Mouse (Mus musculus) kidney, postnatal 14 days (tissue): ENCODE measurements around the gene Tcfl5.
A peak's percentile ranks its signal among the peaks of the same experiment; 100 is the strongest.

Experiments used
- DNase-seq: peaks from one replicate; pipeline ENCODE4 v3.0.0; 2022; ENCODE audit warnings: mixed read lengths

The Tcfl5 gene

DNA sequence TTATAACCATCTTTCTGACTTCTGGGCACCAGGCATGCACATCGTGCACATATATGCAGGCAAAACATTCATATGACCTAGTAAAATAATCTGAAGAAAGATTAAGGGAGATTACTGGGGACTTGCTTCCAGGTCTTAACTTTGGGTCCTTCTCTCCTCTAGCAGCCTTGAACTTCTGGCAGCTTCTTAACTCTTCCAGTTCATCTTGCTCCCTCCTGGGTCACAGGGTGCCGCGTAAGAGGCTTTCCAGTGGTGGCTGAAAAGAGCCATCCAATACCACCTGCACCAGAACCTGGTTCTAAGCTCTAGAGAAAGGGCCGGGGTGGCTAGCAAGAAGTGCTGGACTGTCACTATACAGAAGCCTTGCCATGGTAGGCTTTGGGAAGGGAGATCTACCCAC lies 45.0 kb downstream of the Tcfl5 start, which contains the start of gene Col9a3:
TSS of gene Col9a3 (plus strand) at position 301 of the 400 bp plus-strand sequence.
- DNase-seq = no peak

DNA sequence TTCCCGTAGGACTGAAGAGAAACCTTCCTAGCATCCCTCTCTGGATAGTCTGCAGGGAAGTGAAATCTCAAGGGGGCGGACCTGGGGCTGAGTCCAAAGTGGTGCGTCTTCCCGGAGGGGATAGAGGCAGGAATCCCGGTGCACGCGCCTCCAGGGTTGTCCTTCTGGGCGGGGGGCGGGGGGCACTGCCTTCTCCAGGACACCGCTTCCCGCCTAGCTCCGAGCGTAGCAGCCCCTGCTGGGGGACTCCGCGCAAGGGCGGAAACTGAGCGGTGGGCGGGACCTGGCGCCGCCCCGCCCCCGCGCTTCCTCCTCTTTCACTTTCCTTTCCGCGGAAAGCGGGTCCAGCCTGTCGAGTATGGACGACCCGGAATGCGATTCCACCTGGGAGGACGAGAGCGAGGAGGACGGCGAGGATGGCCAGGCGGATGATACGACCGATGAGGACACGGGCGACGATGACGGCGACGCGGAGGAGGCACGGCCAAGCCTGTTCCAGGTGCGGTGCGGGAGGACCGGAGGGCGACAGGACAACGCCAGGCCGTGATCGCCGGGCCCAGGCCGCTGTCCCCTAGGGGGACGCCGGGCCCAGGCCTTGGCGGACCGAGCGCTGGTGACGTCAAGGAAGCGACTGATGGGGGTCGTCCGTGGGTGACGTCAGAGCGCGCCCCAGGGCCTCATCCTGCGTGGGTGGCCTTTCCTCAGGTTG lies 53.2 kb downstream of the Tcfl5 start, which contains the start of gene Ogfr:
TSS of gene Ogfr (plus strand) at position 123 of the 709 bp plus-strand sequence.
- peak; percentile 90 for DNase-seq

DNA sequence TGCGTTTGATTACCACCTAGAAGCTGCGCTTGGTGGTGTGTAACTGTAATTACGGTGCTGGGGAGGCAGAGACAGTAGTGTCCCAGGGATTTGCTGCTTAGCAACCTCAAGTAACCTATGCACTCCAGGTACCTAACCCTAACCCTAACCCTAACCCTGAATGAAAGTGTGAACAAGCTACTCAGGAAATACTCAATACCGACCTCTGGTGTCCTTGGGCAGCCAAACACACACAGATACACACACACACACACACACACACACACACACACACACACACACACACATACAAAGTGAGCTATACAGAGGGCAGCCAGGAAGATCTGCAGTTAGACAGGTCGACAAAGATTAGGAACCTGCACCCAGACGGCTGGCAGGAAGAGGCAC lies 53.8 kb downstream of the Tcfl5 start:
- no peak for DNase-seq

DNA sequence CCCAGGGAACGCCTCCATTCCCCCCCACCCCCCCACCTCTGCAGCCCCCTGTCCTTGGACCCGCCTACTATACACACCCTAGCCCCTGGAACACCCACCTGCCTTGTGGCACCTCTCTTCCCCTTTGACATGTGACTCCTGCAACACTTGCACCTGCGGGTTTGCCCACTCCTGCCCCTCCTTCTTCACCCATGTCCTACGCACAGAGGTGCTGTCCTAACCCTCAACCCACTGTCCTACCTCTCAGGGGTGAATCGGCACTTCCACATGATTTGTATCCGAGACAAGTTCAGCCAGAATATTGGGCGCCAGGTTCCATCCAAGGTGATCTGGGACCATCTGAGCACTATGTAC lies 59.4 kb downstream of the Tcfl5 start:
- peak; percentile 20 for DNase-seq

DNA sequence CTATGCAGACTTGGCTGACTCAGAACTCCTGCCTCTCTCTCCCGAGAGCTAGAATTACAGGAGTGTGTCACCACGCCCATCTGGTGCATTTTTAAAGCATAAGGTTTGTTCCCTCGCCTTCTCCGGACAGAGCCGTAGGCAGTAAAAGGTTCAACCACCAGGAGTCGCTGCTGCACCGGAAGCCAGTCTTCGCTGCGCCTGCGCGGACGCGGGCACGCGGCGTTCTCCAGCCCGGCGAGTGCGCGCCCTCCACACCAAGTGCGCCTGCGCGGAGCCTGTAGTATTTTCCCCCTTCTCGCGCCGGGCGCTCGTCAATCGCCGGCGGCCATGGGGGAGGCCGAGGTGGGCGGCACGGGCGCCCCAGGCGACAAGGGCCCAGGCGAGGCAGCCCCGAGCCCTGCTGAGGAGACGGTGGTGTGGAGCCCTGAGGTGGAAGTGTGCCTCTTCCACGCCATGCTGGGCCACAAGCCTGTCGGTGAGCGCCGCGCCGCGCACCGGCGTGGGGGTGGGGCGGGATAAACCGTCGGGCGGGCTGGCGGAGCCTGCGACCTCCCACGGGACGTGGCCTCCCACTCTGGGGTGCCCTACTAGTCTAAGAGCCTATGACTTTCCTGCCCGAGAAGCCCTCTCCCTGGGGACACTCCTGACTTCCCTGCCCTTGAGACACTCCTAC lies 59.9 kb downstream of the Tcfl5 start:
- peak; percentile 98 for DNase-seq

DNA sequence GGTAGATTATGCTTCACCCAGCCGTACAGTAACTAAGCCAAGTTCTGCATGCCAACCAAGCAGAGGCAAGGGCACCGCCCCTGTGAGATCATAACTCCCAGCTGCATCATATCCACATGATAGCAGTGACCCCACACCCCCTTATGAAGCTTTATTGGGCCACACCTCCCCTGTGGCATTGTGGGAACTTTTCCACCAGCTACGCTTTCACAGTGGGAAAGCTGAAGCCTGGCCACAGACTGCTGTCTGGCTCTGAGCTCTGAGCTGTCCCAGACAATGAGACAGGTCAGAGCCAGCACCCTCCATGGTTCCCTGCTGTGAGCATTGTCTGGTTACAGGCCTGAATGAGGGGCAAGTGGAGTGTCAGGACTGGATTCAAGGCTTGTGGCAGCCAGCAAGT lies 61.5 kb downstream of the Tcfl5 start, which contains the start of gene Mrgbp:
TSS of gene Mrgbp (plus strand) at position 303 of the 400 bp plus-strand sequence.
- DNase-seq = no peak

DNA sequence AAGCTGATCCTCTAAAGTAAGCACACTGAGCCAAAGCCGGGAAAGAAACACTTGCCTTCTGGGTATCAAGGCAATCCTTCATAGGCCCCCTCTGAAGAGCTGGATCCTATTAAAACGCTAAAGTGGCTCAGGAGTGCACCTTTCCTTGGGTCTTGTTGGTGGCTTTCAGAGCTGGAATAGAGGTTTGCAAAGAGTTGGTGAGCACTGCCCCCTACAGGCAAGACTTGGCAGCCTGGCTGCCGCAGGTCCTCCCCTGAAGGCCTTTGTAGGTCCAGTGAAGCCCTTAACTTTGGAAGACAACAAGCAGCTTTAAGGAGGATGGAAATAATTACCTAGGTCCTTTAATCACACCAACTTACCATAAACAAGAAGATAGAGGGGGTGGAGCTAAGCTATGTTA lies 63.8 kb downstream of the Tcfl5 start:
- DNase-seq = peak; percentile 74

DNA sequence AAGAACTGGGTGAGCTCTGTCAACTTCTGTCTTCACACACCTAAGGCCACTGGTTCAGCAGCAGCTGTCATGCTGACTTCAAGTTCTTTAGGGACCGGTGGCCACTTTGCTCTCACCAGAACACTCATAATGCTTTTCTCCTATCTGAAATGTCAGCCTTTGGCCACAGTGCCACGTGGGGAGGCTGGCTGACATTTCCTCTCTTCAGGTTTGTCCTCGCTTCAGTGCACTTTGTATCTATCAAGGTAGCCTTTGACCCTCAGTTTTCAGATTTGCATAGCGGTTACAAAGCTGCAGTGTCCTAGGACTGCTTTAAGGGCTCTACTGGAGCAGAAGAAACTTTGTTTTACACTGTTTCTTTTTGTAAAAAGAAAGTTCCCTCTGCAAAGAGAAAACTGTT lies 66.0 kb downstream of the Tcfl5 start:
- DNase-seq = no peak
